Mouse (Mus musculus): ENCODE results near the gene Ralbp1. TPM values are rescaled to one million over a fixed set of nuclear protein-coding genes. Genes with fewer than 3 reads are reported as not detected.

The Ralbp1 gene
- polyA plus RNA-seq, 1 experiment from 2014 or later = 50.9 TPM

DNA sequence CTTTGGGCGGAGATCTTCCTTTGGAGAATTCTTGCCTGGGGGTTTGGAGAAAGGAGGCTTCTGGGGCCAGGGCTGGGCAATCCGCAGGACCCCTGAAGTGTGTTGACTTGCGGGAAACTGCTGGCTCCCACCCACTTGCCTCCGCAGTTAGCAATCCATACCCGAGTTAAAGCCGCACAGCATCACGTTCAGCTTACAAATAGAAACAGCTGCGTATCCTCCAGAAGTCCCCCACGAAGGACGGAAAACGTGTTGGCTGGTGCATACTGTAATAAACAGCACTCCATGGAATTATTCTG, 251 bp downstream of the Ralbp1 start:
- peak overlapping the region; percentile 96 for H3K27ac ChIP-seq
- H3K4me3 ChIP-seq = peak overlapping the region; percentile 92
- H3K27me3 ChIP-seq = no peaks in the 10 kb centered on the region
- H3K4me2 ChIP-seq (replicated peaks) = peak overlapping the region; percentile 83
- H3K36me3 ChIP-seq = no peaks in the 10 kb centered on the region
- peaks cover 24% of the 10 kb centered on the region for H3K4me1 ChIP-seq
- H3K9me3 ChIP-seq (replicated peaks) = no peaks in the 10 kb centered on the region
- no peak for ATAC-seq (ENCODE audit: low FRiP score)
- under 1% methylated on average over 11 of the region's 11 CpGs for WGBS
- peak overlapping the region; percentile 75 for H3K9ac ChIP-seq

DNA sequence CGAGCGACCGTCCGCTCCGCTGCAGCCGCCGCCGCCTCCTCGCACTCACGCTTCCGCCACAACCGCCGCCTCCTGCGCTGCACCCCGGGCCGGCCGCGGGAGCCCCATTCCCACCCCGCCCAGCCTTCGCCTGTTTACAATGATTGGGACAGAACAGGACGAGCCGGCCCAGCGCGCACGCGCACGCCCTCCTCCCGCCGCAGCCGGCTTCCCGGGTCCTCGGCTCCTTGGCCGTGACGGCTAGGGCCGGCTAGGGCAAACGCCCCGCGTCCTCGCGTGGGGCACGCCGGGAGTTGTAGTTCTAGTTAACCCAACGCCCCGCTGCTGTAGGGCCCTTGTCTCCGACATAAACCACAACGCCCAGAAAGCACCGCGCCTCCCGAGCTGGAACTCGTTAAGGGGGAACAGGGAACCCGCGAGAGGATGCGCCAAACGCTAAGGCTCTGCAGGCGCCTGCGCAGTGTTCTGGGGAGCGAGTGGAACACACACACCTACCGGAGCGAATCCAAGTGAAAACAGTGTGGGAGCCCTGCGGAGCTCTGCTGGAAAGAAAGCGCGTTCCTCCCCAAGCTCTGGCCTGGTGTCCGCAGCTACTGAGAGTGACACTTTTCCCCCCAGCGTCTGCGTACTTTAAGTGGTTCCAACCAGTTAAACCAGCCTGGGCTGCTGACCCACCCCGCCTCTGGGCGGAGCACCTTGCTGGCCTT, 754 bp downstream of the Ralbp1 start:
- H3K27ac ChIP-seq = peak overlapping the region; percentile 96
- no peaks in the 10 kb centered on the region for H3K27me3 ChIP-seq
- H3K4me2 ChIP-seq (replicated peaks) = peak overlapping the region; percentile 83
- H3K9me3 ChIP-seq (replicated peaks) = no peaks in the 10 kb centered on the region
- peak overlapping the region; percentile 76 for H3K9ac ChIP-seq
- H3K36me3 ChIP-seq = no peaks in the 10 kb centered on the region
- H3K4me1 ChIP-seq = peaks cover 24% of the 10 kb centered on the region
- H3K4me3 ChIP-seq = peak overlapping the region; percentile 92
- under 1% methylated on average over 62 of the region's 67 CpGs for WGBS
- peak; percentile 100 for ATAC-seq (ENCODE audit: low FRiP score)

DNA sequence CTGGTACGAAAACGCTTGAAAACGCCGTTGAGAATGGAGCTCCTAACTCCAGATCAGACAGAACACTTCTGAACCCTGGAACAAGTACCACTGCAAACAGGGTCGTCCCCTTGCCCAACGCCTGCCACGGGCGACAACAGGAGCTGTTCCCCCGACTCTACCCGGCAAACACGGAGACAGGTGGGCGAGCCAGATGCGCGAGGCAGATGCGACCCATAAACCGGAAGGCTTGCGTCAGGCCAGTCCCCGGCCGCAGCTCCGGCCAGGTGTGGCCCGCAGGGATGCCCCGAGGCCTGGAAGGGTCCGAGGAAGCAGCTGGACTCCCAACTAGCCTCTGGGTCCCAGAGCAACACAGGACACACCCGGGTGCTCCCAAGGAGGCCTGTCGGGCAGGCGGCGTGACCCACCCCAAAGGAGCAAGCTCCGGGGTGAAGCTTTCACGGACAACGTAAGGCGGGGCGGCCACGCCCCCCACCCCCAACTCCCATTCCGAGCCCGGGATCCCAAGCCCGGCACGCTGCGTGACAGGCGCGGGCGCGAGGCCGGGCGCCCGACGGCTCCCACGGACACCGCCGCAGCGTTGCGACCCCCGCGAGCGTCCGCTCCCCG, 1.4 kb downstream of the Ralbp1 start:
- peaks cover 24% of the 10 kb centered on the region for H3K4me1 ChIP-seq
- peak overlapping the region; percentile 92 for H3K4me3 ChIP-seq
- no peaks in the 10 kb centered on the region for H3K9me3 ChIP-seq (replicated peaks)
- no peaks in the 10 kb centered on the region for H3K36me3 ChIP-seq
- H3K27ac ChIP-seq = peak overlapping the region; percentile 96
- WGBS = under 1% methylated on average over 47 of the region's 56 CpGs
- H3K4me2 ChIP-seq (replicated peaks) = peak overlapping the region; percentile 83
- H3K9ac ChIP-seq = peak overlapping the region; percentile 76
- no peaks in the 10 kb centered on the region for H3K27me3 ChIP-seq
- peak; percentile 44 for ATAC-seq (ENCODE audit: low FRiP score)

DNA sequence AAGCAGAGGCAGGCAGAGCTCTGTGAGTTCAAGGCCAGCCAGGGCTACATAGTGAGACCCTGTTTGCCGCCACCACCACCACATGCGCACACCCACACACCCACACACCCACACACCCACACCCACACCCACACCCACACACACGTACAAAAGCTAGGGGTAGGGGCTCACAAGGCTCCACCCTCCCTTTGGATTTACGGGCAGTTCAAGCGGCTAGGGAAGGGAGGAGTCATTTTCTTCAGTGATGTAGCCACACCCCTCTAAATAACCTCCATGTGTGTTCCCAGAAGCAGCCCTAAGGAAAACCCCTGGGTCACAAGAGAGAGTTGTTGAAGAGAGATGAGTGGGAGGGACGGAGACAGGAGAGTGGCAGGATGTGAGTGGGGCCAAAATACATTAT, 8.6 kb downstream of the Ralbp1 start:
- WGBS = 75% methylated on average over 6 of the region's 6 CpGs
- Histone ChIP-seq H3K27me3 (no peaks in the 10 kb centered on the region), H3K4me1 (peaks cover 8% of the 10 kb centered on the region), H3K4me2 (replicated peaks) (no peak overlapping the region), H3K4me3 (no peak overlapping the region), H3K36me3 (no peaks in the 10 kb centered on the region), H3K9ac (no peak overlapping the region), H3K27ac (no peak overlapping the region), H3K9me3 (replicated peaks) (no peaks in the 10 kb centered on the region)
- ATAC-seq (ENCODE audit: low FRiP score) = no peak

DNA sequence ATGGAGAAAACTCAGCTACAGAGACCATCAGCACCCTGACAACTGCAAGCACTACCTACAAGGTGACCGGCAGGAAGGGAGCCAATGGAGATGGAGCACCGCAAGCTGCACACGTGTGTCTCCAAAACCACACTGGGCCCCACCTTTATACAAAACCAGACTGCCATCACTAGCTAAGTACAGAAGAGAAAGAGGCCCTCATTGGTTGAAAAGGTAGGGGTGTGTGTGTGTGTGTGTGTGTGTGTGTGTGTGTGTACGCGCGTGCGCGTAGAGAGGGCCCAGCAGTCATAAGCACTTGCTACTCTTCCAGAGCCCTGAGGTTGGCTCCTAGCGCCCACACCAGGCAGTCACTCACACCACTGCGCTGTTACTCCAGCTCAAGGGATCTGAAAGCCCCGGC, 11.8 kb downstream of the Ralbp1 start:
- H3K36me3 ChIP-seq = no peaks in the 10 kb centered on the region
- H3K4me3 ChIP-seq = no peak overlapping the region
- WGBS = 93% methylated on average over 11 of the region's 11 CpGs
- H3K9me3 ChIP-seq (replicated peaks) = no peaks in the 10 kb centered on the region
- peaks cover 14% of the 10 kb centered on the region for H3K4me1 ChIP-seq
- no peak overlapping the region for H3K9ac ChIP-seq
- no peak for ATAC-seq (ENCODE audit: low FRiP score)
- H3K27ac ChIP-seq = no peak overlapping the region
- H3K4me2 ChIP-seq (replicated peaks) = no peak overlapping the region
- H3K27me3 ChIP-seq = no peaks in the 10 kb centered on the region

DNA sequence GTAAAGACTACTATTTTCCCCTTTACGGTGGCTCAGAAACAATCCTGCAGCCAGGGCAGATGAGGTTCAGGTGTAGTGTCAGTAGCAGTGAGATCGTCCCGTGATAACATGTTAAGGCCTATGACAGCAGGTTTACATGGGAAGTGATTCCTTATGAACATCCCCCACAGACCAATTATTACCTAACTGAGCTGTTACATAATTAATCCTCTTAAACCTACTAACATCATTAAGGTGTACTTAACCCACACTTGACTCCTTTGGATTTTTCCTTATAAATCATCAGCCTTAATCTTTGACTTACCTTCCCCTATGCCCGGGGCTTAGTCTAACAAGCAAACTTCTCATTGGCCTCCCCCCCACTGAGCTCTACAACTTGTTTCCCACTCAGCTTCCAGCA, 12.4 kb downstream of the Ralbp1 start:
- ATAC-seq (ENCODE audit: low FRiP score) = no peak
- Histone ChIP-seq H3K4me3 (no peak overlapping the region), H3K27ac (no peak overlapping the region), H3K27me3 (no peaks in the 10 kb centered on the region), H3K9ac (no peak overlapping the region), H3K36me3 (no peaks in the 10 kb centered on the region), H3K9me3 (replicated peaks) (no peaks in the 10 kb centered on the region), H3K4me2 (replicated peaks) (no peak overlapping the region), H3K4me1 (peaks cover 14% of the 10 kb centered on the region)
- 84% methylated on average over 4 of the region's 4 CpGs for WGBS

DNA sequence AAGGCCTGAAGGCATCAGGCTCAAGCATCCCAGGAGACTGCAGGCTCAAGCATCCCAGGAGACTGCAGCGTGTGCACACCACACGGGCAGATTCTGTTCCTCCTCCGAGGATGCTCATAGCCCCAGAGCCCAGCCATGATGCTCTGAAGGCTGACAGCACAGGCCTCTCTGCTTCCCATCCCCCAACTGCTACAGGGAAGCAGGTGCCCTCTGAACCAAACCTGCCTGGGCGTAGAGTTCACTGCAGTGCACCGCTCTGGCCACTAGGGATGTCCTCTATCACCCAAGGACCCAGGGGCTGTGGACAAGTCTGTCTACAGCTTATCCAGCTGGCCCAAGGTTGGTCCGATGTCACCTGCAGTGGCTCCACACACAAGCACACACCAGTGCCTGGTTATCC, 12.9 kb downstream of the Ralbp1 start:
- Histone ChIP-seq H3K27me3 (no peaks in the 10 kb centered on the region), H3K9ac (0 out of 2 replicates have a peak overlapping the region, but pooled peaks have one; percentile 5), H3K27ac (no peak overlapping the region), H3K9me3 (replicated peaks) (no peaks in the 10 kb centered on the region), H3K4me3 (no peak overlapping the region), H3K36me3 (peaks cover 1% of the 10 kb centered on the region; the same call in 1 of the 2 replicates), H3K4me1 (peaks cover 14% of the 10 kb centered on the region), H3K4me2 (replicated peaks) (no peak overlapping the region)
- 30% methylated on average over 6 of the region's 6 CpGs for WGBS
- ATAC-seq (ENCODE audit: low FRiP score) = peak; percentile 24; the same call in 1 of the 2 replicates

DNA sequence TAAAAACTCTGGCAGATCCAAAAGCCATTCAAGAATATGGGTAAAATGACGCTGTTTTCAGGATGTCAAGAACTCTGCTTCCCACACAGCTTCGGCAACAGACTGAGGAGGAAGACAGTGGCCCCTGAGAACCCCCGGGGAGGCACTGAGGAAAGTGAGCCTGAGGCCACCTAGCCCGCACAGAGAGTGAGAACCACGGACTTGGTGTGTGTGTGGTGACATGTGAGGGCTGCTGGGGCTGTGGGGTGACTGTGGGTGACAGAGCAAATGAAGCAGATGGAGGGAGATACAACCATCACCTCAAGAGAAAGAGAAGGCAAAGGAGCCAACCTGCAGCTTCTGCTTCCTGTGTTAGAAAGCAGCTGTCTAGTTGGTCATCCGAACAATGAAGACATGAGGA, 13.5 kb downstream of the Ralbp1 start:
- H3K36me3 ChIP-seq = peaks cover 7% of the 10 kb centered on the region; the same call in 1 of the 2 replicates
- no peaks in the 10 kb centered on the region for H3K9me3 ChIP-seq (replicated peaks)
- H3K27ac ChIP-seq = 0 out of 2 replicates have a peak overlapping the region, but pooled peaks have one; percentile 35
- WGBS = 69% methylated on average over 6 of the region's 6 CpGs
- H3K9ac ChIP-seq = peak overlapping the region; percentile 5; the same call in 1 of the 2 replicates
- H3K4me1 ChIP-seq = peaks cover 14% of the 10 kb centered on the region
- no peak overlapping the region for H3K4me3 ChIP-seq
- no peak overlapping the region for H3K4me2 ChIP-seq (replicated peaks)
- no peaks in the 10 kb centered on the region for H3K27me3 ChIP-seq
- ATAC-seq (ENCODE audit: low FRiP score) = no peak

DNA sequence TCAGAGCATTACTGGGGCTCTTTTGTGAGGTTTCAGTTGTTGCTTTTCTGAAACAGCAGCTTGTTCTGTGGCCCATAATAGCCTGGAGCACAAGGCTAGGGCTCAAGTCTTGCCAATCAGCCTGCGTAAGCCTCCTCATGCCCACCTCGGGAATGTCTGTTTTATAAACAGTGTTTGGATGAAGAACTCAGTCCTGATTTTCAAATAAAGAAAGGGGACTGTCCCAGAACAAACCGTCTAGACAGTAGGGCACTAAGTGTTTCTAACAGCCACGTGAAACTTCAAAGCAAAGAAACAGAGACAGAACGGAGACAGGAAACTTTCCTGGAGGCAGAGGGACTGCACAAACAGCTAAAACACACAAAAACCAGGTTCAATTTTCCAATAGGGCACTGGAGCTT, 14.0 kb downstream of the Ralbp1 start:
- no peak overlapping the region for H3K27ac ChIP-seq
- no peak overlapping the region for H3K9ac ChIP-seq
- H3K4me3 ChIP-seq = no peak overlapping the region
- ATAC-seq (ENCODE audit: low FRiP score) = no peak
- no peaks in the 10 kb centered on the region for H3K9me3 ChIP-seq (replicated peaks)
- no peak overlapping the region for H3K4me2 ChIP-seq (replicated peaks)
- H3K4me1 ChIP-seq = peaks cover 14% of the 10 kb centered on the region
- 53% methylated on average over 5 of the region's 5 CpGs for WGBS
- H3K27me3 ChIP-seq = no peaks in the 10 kb centered on the region
- peaks cover 8% of the 10 kb centered on the region; the same call in 1 of the 2 replicates for H3K36me3 ChIP-seq

DNA sequence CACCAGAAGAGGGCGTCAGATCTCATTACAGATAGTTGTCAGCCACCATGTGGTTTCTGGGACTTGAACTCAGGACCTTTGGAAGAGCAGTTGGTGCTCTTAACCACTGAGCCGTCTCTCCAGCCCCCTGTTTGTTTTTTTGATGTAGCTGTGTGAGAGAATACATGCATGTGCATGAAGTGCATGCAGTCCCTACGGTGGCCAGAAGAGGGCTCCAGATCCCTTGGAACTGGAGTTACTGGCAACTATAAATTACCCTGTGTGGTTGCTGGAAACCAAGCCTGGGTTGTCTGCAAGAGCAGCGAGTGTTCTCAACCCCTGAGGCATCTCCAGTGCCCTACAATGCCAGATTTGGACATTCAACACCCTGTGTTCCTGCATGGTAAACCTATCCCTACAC, 15.5 kb downstream of the Ralbp1 start:
- Histone ChIP-seq H3K36me3 (peaks cover 8% of the 10 kb centered on the region; the same call in 1 of the 2 replicates), H3K27me3 (no peaks in the 10 kb centered on the region), H3K9ac (no peak overlapping the region), H3K9me3 (replicated peaks) (no peaks in the 10 kb centered on the region), H3K4me2 (replicated peaks) (no peak overlapping the region), H3K27ac (no peak overlapping the region), H3K4me1 (peaks cover 14% of the 10 kb centered on the region), H3K4me3 (no peak overlapping the region)
- 40% methylated on average over 4 of the region's 4 CpGs for WGBS
- no peak for ATAC-seq (ENCODE audit: low FRiP score)

DNA sequence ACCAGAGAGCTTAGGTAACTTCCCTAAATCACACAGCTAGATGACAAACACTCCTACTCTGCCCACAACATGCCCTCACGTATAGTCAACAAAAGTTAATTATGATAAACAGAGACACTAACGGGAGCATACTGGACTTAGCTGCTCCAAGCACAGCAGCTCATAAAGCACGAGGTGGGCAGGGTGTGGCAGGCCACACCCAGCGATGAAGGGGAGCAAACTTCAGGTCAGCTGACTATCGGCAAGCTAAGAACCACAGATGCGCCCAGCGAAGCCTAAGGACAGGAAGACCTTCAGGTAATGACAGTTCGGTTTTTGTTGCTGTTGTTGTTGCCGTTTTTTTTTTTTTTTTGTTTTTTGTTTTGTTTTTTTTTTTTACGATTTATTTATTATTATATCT, 15.9 kb downstream of the Ralbp1 start:
- no peak for ATAC-seq (ENCODE audit: low FRiP score)
- H3K4me2 ChIP-seq (replicated peaks) = no peak overlapping the region
- H3K9me3 ChIP-seq (replicated peaks) = no peaks in the 10 kb centered on the region
- peaks cover 8% of the 10 kb centered on the region; the same call in 1 of the 2 replicates for H3K36me3 ChIP-seq
- H3K4me3 ChIP-seq = no peak overlapping the region
- H3K9ac ChIP-seq = no peak overlapping the region
- H3K4me1 ChIP-seq = peaks cover 14% of the 10 kb centered on the region
- 90% methylated on average over 10 of the region's 10 CpGs for WGBS
- no peaks in the 10 kb centered on the region for H3K27me3 ChIP-seq
- no peak overlapping the region for H3K27ac ChIP-seq

DNA sequence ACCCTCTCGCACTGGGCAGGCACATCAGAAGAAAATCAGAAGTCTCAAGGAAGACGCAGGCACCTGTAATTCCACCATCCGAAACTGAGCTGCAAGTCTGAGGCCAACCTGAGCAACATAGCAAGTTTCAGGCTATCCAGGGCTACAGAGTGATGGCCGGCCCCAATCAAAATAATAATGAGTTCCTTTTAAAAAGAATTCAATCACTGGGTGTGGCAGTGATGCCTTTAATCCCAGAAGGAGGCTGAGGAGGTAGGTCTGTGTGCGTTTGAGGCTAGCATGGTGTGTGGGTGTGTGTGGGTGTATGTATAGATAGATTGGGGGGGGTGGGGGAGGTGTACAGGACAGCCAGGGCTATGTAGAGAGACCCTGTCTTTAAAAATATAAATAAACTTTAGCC, 17.6 kb downstream of the Ralbp1 start:
- ATAC-seq (ENCODE audit: low FRiP score) = no peak

DNA sequence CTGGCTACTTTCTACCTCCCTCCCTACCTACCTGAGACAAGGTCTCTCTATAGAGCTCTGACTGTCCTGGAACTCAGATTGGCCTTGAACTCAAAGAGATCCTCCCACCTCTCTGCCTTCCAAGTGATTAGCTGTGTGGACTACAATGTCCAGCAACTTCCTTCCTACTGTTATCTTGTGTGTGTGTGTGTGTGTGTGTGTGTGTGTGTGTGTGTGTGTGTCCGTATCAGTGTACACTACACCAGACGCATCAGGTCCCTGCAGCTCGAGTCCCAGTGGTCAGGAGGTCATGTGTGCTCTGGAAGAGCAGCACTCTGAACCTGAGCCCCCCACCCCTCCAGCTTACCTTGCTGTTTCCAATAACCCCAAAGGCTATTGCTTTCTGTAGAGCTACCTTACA, 19.4 kb downstream of the Ralbp1 start:
- Histone ChIP-seq H3K27ac (no peak overlapping the region), H3K9me3 (replicated peaks) (no peaks in the 10 kb centered on the region), H3K9ac (no peak overlapping the region), H3K4me2 (replicated peaks) (no peak overlapping the region), H3K36me3 (peaks cover 19% of the 10 kb centered on the region), H3K4me3 (no peak overlapping the region), H3K27me3 (no peaks in the 10 kb centered on the region), H3K4me1 (no peaks in the 10 kb centered on the region)
- 79% methylated on average over 3 of the region's 3 CpGs for WGBS
- no peak for ATAC-seq (ENCODE audit: low FRiP score)

More for the DNA sequence above, 17.6 kb downstream of the Ralbp1 start:
- Histone ChIP-seq H3K4me2 (replicated peaks) (no peak overlapping the region), H3K27me3 (no peaks in the 10 kb centered on the region), H3K36me3 (peaks cover 17% of the 10 kb centered on the region), H3K4me3 (no peak overlapping the region), H3K27ac (no peak overlapping the region), H3K4me1 (peaks cover 14% of the 10 kb centered on the region), H3K9me3 (replicated peaks) (no peaks in the 10 kb centered on the region), H3K9ac (no peak overlapping the region)
- WGBS = 88% methylated on average over 5 of the region's 5 CpGs

Data from hindbrain, embryonic 12.5 days (tissue).